Mouse (Mus musculus): ENCODE measurements around the gene Hoxc12.

Gene Hoxc12

GRCm38 (mm10) chr15:102980912-102981311 lies 44.4 kb downstream of the Hoxc12 start:
- DNase-seq (ENCODE audit: extremely low spot score, low spot score), result peak; percentile 65

- DNase-seq (ENCODE audit: extremely low spot score, low spot score), result no peak
Measured at GRCm38 (mm10) chr15:102981379-102982288, 45.1 kb downstream of the Hoxc12 start.

DNA sequence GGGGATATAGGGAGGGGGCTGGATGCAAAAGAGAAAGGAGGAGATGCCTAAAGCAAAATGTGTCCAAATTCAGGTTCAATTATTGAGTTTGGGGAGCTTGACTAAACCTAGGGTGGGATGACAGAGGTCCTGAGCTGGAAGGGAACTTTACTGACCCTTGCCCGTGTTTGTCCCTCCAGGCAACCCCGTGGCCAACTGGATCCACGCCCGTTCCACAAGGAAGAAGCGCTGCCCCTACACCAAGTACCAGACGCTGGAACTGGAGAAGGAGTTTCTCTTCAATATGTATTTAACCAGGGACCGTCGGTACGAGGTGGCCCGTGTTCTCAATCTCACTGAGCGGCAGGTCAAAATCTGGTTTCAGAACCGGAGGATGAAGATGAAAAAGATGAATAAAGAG lies 47.2 kb downstream of the Hoxc12 start:
- no peak for DNase-seq (ENCODE audit: extremely low spot score, low spot score)

GRCm38 (mm10) chr15:102984521-102984920 lies 48.0 kb downstream of the Hoxc12 start:
- DNase-seq (ENCODE audit: extremely low spot score, low spot score), result no peak

- peak; percentile 58 for DNase-seq (ENCODE audit: extremely low spot score, low spot score)
Measured at GRCm38 (mm10) chr15:102984925-102985324, 48.4 kb downstream of the Hoxc12 start.

DNA sequence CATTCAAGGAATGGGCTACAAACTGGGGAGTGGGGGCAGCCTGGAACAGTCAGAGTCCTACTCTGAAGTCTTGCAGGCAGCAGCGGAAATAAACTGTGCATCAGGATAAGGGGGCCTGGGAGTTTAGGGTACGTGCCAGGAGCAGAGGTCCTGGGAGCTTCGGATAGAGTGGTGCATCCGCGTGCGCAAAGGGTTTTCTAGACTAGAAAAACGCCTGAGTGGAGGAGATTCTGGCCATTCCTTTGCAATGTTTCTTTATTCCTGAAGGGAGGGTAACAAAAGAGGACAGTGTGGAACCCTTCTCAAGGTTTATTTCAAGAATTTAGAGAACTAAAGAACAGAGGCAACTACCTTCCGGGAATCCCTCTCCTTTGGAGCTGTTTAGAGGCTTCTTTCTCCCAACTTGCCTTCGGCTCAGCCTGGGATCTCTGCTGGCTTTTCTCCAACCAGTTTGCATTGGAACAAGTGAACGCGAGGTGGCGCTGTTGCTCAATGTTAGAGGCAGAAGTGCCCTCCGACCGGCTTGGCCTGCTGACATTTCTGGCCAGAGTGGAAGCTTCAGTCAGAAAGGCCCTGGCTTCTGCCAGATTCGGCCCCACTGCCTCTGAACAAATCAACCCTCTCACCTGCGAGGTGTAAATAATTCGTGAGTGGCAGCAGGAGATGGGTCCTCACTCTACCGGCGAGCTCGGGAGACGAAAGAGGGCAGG lies 50.7 kb downstream of the Hoxc12 start:
- DNase-seq (ENCODE audit: extremely low spot score, low spot score), result peak; percentile 100

DNA sequence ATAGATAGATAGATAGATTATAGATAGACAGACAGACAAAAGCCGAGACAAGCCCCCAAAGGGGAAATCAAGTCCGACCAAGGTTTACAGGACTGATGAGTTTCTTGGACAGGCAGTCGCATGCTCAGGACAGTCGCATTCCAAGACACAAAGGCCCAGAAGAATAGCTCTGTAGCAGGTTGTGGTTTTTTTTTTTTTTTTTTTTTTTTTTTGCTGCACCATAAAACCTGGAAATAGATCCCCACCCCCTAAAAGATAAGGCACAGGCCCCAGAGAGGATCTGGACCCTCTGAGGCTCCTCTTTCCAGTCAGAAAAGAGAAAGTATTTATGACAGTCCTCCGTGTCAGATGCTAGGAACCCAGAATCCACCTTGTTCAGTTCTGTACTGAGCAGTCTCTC lies 51.5 kb downstream of the Hoxc12 start:
- no peak for DNase-seq (ENCODE audit: extremely low spot score, low spot score)

Data from neural tube, embryonic 10.5 days (tissue).